Mouse (Mus musculus): ENCODE data around the gene 1110051M20Rik.

1110051M20Rik gene

DNA sequence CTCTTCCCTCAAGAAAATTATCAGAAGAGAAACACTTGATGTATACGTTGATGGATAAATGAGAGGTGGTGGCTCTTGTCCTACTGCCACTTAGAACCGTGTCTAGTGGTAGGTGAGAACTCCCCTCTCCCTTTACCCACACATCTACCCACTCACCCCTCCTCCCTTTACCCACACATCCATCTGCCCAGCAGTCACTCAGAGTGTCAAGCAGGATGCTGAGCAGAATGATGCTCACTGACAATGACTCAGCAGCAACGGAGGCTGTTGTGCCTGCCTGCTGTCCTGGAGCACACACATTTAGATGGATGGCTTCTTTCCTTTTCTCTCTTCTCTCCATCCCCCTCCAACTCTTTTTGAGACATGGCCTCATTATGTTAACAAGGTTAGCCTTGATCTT, 141.7 kb downstream of the 1110051M20Rik start:
- DNase-seq (ENCODE audit: low spot score) = no peak

DNA sequence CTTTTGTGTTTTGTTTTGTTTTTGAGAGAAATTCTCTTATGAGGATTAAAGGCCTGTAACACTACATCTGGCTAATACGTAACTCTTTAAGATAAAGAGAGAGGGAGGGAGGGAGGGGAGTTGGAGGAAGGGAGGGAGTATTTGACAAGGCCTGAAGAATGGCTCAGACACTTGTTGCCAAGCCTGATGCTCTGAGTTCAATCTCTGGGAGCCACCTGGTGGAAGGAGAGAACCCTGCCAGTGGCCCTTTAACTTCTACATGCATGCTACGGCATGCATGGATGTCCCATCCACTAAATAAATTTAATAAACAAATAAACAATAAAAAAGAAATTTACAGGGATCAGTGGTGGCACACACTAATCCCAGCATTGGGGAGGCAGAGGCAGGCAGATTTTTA, 142.7 kb downstream of the 1110051M20Rik start:
- DNase-seq (ENCODE audit: low spot score) = no peak

DNA sequence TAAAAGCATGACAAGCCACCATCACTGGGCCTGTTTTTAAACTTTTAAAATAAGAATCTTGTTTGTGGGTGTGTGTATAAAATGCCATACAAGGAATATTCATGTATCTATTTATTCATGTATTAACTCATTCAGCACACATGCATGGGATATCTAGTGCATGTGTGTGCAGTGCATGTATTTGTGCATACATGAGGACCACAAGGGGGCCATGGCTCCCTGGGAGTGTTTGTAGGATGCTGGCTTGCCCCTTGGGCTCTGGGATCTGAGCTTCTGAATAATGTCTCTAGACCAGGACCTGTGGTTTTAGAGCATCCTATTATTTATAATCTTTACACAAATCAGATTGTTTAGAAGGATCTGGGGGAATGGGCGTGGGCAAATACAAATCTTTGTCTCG, 143.7 kb downstream of the 1110051M20Rik start:
- no peak for DNase-seq (ENCODE audit: low spot score)

DNA sequence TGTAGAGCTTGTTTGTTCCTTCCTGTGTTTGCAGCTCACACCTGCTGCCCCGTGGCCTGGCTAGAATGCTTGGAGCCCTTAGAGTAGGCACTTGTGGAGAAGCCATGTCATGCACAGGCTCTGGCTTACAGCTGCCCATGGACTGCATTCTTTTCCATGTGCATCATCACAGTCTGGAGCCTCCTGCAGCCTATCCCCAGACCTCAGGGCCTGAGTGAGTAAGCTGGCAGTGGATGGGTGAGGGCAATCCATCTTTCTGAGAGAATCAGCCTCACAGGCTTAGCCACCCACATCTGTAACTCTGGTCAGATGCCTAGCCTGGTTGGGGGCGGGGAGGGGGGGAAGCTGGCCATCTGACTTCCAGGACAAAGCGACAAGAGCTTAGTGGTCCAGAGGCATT, 145.3 kb downstream of the 1110051M20Rik start:
- DNase-seq (ENCODE audit: low spot score) = no peak

DNA sequence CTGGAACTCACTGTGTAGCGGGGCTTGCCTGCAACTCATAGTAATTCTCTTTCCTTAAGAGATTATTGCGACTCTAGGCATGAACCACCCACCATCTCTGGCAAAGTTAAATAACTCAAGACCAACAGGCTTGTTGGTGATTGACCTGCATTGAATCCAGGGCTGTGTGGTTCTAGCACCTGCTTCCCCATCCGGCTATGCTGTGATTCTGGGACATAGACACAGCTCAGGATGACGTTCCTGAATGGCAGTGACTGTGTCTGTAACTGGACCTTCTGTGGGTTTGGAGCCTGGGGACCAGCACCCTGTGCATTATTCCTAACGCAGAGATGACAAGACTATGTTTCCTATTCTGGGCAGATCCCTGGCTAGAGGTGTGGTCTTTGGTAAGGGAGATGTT, 148.6 kb downstream of the 1110051M20Rik start:
- DNase-seq (ENCODE audit: low spot score) = no peak

DNA sequence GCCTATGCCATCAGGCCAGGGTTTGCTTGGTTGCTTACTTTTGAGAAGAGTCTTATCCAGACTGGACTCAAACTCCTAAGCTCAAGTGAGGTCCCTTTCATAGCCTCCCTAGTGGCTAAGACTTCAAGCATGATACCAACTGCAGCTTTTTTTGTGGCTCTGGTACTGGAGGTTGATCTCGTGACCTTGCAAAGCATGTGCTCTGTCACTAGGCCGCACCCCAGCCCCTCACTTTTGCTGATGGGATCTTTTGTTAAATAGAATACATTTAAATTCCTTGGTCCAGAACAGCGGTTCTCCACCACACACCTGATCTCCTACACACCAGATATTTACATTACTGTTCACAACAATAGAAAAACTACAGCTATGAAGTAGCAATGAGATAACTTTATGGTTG, 150.3 kb downstream of the 1110051M20Rik start:
- DNase-seq (ENCODE audit: low spot score) = no peak

DNA sequence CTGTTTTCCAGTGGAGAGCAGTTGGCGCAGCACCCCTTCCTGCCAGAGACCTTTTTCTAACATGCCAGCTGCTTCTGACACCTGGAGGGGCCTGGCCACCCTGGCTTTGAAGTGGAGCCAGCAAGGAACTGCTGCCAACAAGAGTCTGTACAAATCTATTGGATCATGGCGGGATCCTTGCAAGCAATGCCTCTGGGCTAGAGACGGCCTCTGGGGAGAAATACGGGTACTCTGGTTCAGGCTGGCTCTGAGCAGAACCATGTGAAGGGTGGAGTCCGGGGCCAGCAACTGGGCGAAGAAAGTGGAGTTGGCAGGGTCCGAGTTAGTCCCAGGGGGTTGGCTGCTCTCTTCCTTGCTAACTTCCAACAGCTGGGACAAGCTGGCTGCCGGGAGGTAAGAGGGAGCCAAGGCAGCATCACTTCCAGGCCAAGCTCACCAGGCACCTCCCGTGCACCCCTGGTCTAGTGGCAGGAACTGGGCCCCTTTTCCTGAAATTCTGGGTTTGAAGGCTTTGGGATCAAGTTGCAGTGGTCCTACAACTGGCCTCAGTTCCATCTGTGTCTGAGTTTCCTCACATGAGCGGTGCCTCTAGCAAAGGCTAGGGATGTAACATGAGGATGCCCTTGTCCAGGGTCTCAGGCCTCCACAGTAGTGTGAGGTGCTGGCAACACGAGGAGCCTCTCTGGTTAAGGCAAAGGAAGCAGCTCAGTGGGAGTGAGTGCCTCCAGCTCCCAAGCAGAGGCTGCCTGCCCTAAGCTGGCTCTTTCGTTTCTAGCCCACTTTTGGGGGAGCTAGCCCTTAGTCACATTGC, 153.1 kb downstream of the 1110051M20Rik start:
- no peak for DNase-seq (ENCODE audit: low spot score)

DNA sequence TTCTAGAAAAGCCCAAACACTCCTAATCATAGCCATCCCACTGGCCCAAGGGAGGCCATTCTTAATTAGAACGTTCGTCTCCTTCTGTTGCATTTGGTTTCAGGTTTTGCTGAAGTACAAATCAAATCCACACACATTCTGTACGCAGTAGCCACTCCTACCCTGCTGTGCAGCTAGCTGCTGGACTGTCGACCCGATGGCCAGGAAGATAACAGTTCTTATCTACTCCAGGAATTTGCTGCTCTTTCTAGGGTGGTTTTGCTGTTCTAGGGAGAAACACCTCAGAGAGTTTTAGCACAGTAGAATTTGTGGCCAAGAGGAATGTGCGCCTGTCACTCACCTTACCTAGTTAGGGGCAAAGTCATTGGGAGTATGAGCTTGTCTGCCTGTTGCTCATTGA, 156.9 kb downstream of the 1110051M20Rik start:
- no peak for DNase-seq (ENCODE audit: low spot score)

DNA sequence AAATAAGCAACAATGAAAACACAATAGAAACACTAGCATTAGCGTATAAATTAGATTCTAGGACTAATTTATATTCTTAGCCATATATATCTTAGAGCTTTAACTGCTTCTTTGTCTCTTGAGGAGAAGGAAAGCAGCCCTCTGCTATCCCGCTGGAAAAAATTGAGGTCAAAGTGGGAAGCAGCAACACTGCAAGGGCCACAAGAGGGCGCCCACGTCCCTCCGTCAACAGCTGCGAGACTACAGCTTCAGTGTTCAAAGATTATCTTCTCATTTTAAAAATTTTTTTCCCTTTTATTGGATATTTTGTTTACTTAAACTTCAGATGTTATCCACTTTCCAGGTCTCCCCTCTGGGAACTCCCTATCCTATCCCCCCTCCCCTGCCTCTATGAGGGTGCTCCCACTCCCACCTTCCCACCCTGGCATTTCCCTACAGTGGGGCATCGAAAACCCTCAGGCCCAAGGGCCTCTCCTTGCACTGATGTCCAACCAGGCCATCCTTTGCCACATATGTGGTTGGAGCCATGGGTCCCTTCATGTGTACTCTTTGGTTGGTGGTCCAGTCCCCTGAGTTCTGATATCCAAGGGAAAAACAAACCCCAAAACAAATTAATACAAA, 158.5 kb downstream of the 1110051M20Rik start:
- peak; percentile 88 for DNase-seq (ENCODE audit: low spot score)

DNA sequence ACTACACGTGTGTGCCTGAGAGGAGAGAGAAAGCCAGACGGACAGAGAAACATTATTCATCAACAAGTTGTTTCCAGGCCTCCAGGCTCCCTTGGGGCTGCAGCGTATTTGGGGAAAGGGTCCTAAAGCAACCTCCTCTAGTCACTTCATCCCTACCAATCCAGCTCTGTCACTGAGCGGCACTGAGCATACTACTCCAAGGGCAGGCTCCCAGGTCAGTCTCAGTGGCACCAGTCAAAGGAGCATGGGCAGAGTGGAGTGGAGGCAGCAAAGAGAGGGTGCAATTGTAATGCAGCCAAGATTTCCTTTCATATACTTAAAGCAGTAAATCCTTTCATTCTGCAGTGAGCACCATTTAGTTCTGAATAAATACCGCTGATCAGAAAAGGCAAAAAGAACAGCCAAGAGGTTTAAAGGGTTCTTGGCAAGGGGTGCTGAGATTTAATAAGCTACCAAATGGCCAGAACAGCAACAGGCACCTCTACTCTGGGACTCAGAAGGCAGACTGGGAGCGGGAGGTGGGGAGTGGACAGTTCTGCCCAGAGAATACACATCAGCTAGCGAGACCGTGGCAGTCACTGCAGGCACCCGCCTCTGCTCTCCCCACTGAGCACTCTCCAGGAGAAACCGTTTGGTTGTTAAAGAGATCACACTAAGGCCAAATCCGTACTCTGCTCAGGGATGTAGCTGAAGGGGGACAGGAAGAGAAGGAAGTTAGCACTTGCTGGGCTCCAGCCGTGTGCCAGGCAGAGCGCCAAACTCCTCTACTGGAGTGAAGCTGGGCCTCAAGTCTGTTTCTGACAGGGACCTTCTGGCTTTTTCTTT, 159.9 kb downstream of the 1110051M20Rik start:
- no peak for DNase-seq (ENCODE audit: low spot score)

DNA sequence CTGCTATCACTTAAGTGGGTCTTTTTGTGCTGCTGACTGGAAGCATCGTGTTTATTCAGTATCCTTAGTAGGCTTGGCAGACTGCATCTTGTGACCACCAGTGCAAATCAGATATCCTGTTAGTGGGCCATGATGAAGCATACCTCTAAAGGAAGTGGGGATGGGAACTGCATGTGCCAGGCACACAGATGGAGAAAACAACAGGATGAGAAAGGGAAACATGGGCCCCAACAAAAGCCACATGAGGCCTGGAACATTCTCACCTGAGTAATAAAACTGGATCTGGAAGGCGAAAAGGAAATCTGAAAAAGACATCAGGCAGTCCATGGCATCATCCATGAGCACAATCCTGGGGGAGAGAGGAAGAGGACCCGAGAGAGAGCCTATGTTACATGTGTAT, 160.5 kb downstream of the 1110051M20Rik start:
- no peak for DNase-seq (ENCODE audit: low spot score)

DNA sequence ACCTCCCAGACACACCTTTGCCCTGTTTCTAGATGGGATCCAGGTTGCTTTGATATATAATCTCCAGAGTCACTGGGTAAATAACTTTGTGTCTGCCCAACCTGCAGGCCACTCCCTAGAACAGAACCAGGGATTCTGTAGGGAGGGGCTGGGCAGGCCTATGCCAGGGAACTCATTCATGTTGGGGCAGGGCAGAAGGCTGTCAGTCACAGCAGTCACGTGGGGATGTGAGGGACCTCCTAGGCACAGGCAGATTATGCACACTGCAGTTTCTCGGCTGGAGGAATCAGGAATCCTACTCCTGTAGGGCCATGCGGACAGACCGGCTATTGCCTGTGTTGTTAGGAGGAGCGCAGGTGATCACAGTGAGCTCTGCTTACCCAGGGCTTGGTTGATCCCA, 163.1 kb downstream of the 1110051M20Rik start:
- no peak for DNase-seq (ENCODE audit: low spot score)

DNA sequence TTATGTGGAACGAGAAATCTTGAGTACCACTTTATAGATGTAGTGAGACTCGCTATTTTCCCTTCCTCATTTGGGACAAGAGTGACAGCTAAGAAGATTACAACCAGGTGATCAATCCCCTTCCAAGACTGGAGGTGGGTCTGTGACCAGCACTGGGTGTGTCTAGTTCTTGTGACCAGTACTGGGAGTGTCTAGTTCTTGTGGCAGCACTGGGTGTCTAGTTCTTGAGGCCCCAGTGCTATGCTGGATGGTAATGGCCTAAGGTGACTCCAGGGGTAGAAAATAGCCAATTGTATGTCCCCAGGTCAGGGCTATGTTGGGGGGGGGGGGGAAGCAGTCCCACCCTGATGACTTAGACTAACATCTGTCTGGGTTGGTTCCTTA, 165.1 kb downstream of the 1110051M20Rik start:
- no peak for DNase-seq (ENCODE audit: low spot score)

DNA sequence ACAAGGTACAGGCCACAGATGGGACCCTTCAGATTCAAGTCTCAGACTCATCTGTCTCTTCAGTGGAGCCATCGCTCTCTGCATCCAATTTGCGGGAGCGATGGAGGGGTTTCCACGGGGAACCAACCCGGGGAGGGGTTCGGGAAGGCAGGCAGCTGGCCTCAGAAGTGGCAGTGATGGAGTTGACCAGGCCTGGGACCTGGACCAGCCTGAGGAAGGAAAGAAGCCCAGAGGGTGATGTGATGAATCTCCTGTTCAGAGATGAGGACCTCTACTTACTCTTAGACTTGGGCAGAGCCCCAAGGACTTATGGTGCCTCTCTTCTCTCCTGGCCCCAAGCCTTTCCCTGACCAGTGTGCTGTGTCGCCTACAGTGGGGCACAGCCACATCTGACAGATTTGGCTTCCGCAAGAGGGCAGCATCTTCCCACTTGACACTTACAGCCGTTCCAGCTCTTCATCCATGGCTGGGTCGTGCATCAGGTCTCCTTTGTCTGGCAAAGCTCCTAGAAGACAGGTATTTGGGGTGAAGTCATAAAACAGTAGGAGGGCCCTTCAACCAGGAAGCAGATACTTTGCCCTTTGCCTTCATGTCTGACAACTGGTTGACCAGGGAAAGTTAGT, 165.6 kb downstream of the 1110051M20Rik start:
- peak; percentile 79 for DNase-seq (ENCODE audit: low spot score)

DNA sequence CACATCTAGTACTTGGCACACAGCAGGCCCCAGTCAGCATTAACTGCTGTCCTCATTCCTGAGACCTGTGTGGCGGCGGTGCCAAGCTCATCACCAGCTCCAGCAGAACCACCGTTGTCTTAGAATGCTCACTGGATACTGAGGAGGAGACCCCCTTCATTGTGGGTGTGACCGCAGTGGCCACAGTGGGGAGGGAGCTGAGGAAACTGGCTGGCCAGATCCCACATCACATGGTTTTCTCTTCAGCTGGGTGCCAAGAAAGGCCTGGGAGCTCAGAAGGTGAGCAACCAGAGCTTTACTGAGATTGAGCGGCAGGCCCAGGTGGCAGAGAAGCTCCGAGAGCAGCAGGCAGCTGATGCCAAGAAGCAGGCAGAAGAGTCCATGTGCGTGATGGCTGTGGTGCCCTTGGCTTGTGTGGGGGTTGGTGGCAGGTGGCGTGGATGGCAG, 174.8 kb downstream of the 1110051M20Rik start:
- DNase-seq (ENCODE audit: low spot score) = no peak

DNA sequence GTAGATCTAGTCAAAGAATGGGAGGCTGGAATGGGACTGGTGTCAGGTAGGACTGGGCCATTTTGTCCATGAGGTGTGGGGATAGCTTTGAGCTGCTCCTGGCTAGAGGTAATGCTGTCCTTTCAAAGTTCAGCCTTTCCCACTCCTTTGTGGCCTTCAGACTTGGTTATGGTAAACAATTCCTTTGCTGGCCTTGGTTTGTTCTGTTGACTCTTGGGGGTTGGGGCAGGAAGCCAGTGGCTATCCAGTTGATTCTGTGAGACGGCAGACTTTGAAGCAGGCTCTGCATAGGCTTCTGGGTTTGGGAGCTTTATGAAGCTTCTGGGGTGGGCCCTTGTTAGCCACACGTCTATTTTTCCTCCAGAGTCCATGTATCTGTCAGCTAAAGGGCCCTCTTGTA, 175.8 kb downstream of the 1110051M20Rik start:
- DNase-seq (ENCODE audit: low spot score) = no peak

DNA sequence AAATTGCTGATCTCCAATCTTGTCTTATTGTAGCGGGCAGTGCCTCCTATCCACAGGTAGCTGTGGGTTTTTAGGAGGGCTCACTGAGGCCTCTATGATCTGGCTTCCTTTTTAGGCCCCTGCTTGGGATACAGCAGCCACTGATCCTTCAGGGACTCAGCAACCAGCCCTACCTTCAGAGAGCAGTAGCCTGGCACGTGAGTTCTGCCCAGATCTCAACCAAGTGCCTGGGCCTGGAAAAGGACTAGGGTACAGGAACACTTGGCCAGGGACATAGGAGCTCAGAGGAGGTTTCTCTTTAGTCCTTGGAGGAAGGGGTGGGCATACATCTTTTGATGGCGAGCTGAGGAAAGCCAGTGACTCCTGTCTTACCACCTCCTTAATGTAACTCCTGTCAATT, 176.5 kb downstream of the 1110051M20Rik start:
- DNase-seq (ENCODE audit: low spot score) = no peak

DNA sequence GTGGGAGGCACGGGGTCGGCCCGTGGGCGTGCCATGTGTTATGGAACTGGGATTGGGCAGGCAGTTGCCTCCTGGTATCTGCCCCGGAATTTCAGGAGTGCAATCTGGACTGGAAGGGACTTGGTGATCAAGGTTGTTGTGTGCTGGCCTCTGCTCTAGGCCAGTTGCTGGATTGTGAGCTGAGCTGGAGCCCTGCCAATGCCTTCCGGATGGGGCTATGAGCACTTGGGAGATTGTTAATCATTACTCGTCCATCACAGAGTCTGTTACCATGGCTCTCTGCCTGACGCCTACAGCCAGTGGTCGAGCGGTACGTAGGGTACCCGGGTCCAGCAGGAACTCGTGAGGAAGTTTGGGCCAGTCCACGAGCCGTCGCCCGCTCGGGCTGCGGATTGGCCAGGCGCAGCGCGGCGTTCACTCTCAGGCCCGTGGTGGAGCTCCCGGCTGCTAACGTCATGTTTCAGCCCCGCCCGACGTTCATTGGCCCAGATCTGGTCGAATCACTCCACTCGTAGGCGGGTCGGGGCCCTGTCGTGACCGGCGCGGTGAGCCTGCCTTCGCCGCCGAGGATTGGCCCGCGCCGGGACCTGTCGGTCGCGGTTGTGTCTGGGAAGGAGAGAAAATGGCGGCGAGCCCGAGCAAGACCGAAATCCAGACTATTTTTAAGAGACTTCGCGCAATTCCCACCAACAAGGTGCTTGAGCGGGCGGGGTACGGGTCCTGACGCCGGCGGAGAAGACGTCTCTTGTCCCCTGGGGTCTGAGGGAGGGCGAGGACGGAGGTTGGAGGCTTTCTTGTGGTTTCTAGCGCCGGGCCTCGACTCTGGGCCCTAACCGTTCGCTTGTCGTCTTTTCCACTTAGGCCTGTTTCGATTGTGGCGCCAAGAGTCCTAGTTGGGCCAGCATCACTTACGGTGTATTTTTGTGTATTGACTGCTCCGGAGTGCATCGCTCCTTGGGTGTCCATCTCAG, 179.5 kb downstream of the 1110051M20Rik start, which contains the start of gene Arfgap2:
Arfgap2 (plus strand) TSS at position 264 of the 971 bp plus-strand sequence.
- DNase-seq (ENCODE audit: low spot score) = peak; percentile 98

DNA sequence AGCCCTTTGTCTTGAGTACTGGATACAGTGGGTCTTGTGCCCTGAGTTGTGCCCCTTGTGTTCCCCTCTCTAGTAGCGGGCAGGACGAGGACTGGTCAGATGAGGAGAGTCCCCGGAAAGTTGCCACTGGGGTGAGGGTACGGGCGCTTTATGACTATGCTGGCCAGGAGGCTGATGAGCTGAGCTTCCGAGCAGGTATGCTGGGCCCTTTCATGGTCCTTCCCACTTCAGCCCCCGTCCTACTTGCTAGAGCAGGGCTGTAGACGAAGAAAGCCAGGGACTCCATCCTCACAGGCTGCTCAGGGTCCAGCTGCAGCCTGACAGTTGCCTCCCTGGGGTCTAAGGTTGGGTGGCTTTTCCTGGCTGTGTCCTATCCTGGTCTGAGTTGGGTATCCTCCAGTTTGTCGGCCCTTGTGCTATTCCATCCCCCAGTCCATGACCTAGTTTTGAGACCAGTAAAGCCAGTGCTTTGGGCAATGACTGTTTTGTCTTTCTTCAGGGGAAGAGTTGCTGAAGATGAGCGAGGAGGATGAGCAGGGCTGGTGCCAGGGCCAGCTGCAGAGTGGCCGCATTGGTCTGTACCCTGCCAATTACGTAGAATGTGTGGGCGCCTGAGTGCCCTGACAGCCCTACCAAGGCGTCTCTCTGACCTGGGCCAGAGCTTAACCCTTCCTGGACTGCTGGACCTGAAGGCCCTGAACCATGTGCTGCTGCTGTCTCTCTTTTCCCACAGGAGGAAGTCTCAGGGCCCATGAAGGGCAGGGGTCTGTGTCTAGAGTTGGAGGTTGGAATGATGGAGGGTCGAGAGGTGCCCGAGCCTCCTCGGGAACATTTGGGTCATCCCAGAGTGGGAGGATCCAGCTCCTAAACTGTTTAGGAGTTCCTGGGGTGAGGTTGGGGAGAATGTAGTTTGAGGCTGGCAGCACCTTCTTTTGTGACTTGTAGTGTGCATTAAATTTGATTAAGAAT, 180.5 kb downstream of the 1110051M20Rik start:
- DNase-seq (ENCODE audit: low spot score) = no peak

DNA sequence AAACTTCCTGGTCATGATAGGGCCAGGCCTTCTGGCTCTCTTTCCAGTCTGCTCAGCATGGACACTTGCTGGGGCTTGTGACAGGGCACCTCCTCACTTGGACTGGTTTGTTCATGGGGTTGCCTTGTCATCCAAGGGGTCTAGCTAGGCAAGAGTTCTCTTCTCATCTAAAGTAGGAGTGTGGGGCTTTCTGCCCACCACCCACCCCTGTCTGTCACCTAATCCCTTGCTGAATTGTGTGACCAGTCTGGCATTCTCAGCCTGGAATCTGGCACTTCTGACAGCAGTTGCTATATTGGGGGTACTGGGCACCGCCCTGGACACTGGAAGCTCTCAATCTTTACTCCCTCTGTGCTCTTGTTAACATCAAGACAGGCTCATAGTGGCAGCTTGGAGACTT, 185.0 kb downstream of the 1110051M20Rik start:
- DNase-seq (ENCODE audit: low spot score) = no peak

Data from retina, embryonic 14.5 days (tissue).